Mouse (Mus musculus): ENCODE measurements at regions not wholly inside any gene's neighbourhood (a gene's known extent, or its start where the extent isn't known, plus 50 kb on each side); places are given as distances from the start of the nearest gene placed in this dataset.
A peak's percentile ranks its signal among the peaks of the same experiment; 100 is the strongest.

GRCm38 (mm10) chr4:106157451-106158179 is 158.4 kb upstream of the Usp24 start:
- no peak for DNase-seq (ENCODE audit: low read depth, low spot score)

DNA sequence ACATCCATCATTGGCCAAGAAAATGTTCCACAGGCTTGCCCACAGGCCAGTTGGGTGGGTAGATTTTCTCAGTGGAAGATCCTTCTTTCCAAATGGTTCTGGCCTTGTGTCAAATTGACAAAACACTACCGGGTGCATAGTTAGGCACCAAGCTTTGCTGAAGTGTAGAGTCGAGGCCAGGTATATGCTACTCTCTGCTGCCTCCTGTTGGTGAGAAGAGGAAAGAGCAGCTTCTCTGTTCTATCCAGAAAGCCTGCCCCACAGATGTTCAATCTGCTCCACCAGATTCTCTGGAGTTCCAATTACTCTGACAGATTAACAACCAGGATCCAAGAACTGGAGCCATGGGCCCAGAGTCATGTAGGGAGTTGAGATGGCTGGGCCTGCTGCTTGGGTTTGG is 154.4 kb upstream of the Usp24 start:
- peak; percentile 18 for DNase-seq (ENCODE audit: low read depth, low spot score)

- no peak for DNase-seq (ENCODE audit: low read depth, low spot score)
Observed at GRCm38 (mm10) chr4:106162551-106162950, 153.5 kb upstream of the Usp24 start.

- DNase-seq (ENCODE audit: low read depth, low spot score): no peak
Observed at GRCm38 (mm10) chr4:106163220-106163619, 152.8 kb upstream of the Usp24 start.

DNA sequence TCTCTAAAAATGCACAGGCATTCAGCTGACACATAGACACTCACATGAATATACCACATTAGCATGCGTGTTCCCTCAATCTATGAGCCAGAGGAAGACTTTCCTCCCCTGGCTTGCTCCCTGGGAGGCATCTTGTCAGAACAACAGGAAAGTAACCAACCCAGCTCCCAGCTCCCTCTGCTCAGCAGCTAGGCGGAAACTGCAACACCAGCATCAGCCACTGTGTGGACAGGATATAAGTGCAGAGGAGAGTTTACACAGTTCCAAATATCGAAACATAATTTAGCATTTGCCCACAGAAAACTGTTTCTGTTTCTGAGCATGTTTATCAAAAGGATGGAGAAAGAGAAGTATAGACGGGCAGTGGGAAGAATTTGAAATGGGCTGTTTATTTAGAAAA is 148.3 kb upstream of the Usp24 start:
- DNase-seq (ENCODE audit: low read depth, low spot score): no peak

GRCm38 (mm10) chr4:106168741-106169140 is 147.3 kb upstream of the Usp24 start:
- no peak for DNase-seq (ENCODE audit: low read depth, low spot score)

- DNase-seq (ENCODE audit: low read depth, low spot score): no peak
Observed at GRCm38 (mm10) chr4:106169466-106169865, 146.5 kb upstream of the Usp24 start.

DNA sequence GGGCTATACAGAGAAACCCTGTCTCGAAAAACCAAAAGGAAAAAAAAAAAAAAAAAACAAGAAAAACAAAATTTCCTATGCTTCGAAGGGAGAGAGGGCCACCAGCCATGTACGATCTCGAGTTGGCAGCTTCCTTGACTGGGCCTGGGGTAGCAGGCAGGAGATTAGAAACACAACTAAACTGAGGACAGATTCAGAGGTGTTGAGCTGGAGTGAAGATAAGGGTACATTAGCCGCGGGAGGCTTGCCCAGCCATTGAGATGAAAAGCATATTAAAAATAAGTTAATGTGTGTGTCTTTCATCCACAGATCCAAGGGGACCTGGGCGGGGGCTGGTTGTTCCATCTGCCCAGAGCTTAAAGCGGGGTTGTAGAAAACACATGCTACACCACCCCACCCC is 145.3 kb upstream of the Usp24 start:
- no peak for DNase-seq (ENCODE audit: low read depth, low spot score)

- no peak for DNase-seq (ENCODE audit: low read depth, low spot score)
Observed at GRCm38 (mm10) chr4:106175352-106175751, 140.7 kb upstream of the Usp24 start.

- DNase-seq (ENCODE audit: low read depth, low spot score): no peak
Observed at GRCm38 (mm10) chr4:106185745-106186501, 130.1 kb upstream of the Usp24 start.

- no peak for DNase-seq (ENCODE audit: low read depth, low spot score)
Observed at GRCm38 (mm10) chr4:106186684-106187083, 129.3 kb upstream of the Usp24 start.

GRCm38 (mm10) chr4:106190248-106190647 is 125.8 kb upstream of the Usp24 start:
- DNase-seq (ENCODE audit: low read depth, low spot score): no peak

DNA sequence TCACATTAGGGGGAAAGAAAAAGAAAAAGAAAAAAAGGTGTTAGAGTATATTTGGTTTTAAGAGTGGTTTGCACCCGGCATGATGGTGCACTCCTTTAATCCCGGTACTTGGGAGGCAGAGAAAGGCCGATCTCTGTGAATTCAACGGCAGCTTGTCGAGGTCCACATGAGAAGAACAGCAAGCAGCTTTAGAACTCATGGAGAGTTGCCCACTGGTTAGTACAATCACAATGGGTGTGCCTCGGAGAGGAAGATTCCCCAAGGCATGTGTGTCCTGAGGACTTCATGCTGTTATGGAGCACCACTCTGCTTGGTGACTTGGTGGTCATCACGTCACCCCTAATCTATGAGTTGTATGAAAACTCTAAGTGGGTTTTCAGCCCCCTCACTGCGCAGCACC is 124.7 kb upstream of the Usp24 start:
- DNase-seq (ENCODE audit: low read depth, low spot score): no peak

- no peak for DNase-seq (ENCODE audit: low read depth, low spot score)
Observed at GRCm38 (mm10) chr4:106191843-106192242, 124.2 kb upstream of the Usp24 start.

DNA sequence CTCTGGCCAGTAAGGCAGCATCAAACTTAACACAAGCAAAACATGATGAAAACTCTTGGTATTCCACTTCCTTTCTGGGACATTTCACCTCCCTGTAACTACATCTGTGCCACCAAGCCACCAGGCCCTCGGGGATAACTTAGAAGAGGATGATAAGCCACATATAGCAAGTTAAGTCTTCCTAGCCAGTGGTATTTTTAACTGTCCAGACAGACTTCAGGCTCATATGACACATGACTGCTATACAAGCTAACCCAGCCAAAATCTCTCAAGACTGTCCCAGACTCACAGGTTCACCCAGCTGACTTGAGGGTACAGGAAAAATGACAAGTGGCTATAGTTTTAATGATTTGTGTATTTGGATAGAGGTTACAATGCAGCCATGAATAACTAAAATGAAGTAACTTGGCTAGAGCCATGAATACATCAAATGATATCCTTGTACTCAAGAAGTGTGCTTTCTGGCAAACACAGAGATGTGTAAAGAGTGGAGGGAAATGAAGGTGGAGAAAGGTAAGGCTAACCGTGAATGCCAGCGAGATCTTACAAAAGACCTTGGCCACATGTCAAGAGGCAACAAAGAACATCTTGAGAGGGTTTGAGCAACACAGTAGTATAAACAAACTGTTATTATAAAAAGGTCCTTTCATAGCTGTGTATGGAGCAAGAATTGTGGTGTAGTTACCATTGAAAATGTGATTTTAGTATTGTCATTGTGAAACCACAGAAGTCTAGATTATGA is 122.6 kb upstream of the Usp24 start:
- DNase-seq (ENCODE audit: low read depth, low spot score): no peak

DNA sequence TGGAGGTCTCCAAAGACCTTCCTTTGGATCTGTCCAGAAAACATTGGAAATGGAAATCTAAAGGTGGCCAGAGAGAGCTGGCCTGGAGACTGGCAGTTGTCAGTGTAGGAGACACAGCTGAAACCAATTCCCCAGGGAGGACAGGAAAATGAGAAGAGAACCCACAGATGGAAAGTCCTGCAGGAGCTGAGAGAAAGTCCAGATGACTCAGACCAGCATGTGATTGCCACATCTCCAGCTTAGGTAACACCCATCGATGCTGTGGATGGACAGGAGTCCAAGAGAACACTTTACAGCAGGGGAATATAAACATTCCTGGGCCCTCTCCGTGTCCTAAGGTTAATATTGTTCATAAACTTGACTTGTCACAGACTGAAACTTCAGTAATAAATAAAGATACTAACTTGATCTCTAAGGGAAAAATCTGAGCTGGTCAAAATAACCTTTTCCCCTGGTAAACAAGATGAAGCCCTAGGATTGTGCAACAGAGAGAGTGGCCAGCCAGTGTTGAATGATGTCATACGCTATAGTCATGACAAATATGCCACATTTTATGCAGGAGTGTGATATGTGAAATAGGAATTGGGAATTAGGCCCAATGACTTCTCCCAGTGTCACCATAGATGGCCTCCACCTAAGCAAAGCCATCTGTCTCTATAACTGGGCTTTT is 120.4 kb upstream of the Usp24 start:
- DNase-seq (ENCODE audit: low read depth, low spot score): no peak

DNA sequence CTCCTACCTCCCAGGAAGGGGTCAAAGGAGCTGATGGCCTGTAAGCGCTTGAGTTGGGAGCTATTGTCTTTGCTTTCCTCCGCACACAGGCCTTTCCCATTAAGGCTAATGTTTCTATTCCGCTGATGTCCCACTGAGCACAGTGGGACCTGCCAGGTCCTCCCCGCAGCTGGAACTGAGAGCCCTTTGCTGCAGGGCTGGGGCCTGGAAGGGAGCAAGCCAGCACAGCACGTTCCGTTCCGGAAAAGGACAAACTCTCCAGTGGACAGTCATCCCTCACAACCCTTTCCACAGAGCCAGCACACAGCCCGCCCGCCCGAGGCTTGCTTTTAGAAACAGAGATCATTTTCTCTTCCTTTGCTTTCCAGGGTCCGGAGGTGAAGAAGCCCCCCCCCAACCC is 116.2 kb upstream of the Usp24 start:
- DNase-seq (ENCODE audit: low read depth, low spot score): no peak

DNA sequence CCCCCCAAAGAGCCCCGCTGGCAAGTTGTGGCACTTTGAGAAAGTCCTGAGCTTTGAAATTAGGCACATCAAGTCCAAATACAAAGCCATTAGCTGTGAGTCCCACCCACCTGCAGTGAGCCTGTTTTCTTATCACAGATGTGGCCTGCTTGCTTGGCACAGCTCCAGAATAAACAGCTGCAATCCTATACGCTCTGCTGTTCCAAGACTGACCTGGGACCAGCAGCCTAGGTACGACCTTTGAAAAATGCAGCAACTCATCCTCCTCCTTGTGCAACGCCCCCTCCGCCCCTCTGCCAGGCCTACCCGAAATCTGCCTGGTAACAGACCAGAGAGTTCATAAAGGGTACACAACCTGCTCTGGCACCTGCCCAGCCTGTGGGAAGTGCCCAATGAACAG is 115.8 kb upstream of the Usp24 start:
- no peak for DNase-seq (ENCODE audit: low read depth, low spot score)

DNA sequence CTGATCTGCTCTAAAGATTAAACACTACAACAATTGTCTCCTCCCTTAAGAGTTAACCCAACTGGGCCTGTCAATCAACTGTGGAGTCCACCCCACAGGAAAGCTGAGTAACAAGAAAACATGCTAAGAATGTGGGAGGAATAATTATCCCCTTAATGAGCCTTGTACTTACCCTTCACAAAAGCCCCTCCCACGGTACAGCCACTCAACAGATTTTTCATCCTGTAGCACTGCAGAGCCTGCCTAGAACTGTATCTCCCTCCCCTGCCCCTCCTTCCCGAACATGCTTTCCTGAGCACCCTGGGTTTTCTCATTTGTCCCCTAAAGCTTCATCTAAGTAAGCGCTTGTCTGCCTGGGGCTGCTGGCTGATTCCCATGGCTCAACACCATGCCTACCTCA is 113.5 kb upstream of the Usp24 start:
- no peak for DNase-seq (ENCODE audit: low read depth, low spot score)

DNA sequence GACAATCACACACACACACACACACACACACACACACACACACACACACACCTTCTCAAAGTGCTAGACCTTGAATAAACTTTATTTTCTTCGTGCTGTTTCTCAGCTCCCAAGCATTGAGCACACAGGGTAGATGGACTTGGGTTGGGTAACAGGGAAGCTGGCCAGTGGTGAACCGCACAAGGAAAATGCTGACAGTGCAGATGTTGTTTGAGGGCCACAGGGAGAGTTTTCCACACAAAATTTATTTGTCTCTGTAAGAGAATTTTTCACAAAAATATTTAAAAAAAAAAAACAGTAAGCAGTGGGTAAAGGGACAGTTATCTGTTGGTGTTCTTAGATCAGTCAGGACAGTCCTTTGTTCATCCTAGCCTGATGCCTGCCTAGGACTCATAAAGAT is 110.8 kb upstream of the Usp24 start:
- no peak for DNase-seq (ENCODE audit: low read depth, low spot score)

- DNase-seq (ENCODE audit: low read depth, low spot score): no peak
Observed at GRCm38 (mm10) chr4:106206023-106206422, 110.0 kb upstream of the Usp24 start.

DNA sequence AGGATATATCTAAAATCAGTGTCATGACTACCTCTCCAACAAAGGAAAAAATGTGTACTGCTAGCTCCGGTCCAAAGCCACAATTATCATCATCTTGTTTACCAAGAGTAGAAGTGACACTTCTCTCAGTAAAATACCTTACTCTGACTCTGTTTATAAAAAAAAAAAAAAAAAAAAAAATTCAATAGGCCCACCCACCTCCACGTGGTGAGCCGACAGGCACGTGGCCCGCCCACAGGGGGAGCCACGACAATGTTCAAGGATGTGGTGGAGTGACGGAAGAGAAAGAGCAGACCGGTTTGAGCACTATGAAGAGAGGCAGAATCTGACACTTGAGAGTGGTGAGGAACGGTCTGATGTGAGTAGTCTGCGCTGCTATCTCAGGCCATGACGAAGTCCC is 106.5 kb upstream of the Usp24 start:
- no peak for DNase-seq (ENCODE audit: low read depth, low spot score)

Data from WW6 (cell line).